Mouse (Mus musculus) cortical plate, adult 2 months (tissue): ENCODE data around the gene Cyb5rl.

Experiments used
- CTCF ChIP-seq: fragments of 200-500 bp; IDR thresholded peaks from 2 replicates; pipeline ENCODE4 v1.5.1; 2011; ENCODE audit warnings: mild to moderate bottlenecking, control low read depth, low read length; ENCODE audit not compliant: insufficient read depth; ENCODE audit errors: extremely low read depth
- POLR2A ChIP-seq: fragments of 200-500 bp; IDR thresholded peaks from 2 replicates; pipeline ENCODE4 v1.6.1; 2011; ENCODE audit warnings: mild to moderate bottlenecking, low read length, control low read depth; ENCODE audit not compliant: insufficient read depth; ENCODE audit errors: extremely low read depth

DNA sequence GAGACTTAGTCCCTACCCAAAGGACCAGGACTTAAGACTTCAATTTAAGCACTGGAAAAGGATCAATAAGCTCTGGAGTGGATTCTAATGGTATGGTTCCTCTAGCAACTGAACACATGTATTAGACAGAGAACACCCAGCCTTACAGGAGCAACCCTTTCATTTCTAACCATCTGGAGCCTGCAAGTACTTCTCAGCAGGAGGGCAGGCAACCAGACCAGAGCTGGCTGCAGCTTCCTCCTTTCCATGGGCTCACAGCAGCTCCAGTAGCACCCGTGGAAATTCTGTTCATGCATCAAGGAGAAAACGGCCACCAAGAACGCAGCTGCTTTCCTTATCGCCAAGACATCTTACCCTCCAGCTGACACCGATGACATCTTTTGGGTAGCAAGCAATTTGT is 68.9 kb downstream of the Cyb5rl start:
- TF ChIP-seq CTCF (no peak), POLR2A (no peak)
